ENCODE assay signal across 24 mouse cellular contexts in the genomic region with DNA sequence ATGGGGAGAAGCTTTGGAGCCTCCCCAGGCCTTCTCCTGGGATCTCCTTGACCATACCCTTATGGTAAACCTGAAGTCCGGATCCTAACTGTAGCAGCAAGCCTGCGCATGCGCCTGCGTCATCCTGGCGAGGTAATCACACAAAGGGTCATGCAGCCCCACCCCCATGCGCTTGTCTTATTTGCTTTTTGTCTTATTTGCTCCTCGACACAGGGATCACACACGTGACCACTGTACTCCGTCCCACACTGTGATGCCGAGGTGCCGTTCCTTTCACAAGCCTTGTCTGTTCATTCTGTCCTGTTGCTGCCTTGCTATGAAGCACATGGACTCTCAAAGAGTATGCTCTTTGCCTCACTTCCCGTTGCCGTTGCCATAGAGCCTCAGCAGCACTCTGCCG.
"Had no signal": no experiment of that assay in that cellular context is flagged by ENCODE, and none has a peak within 500 bp of the region (broad histone marks: within the 10 kb centered on the region; RNA-seq: fewer than 3 reads in every experiment).

No protein-coding gene starts in this region.

- DNase-seq: gastrocnemius, adult 2 months; gastrocnemius, postnatal 10 days; gastrocnemius, postnatal 25 days; heart, adult 18-20 months; heart, postnatal 10 days; heart, postnatal 4 days; kidney, adult 18-20 months; kidney, adult 8-10 months; kidney, postnatal 10 days; kidney, postnatal 25 days; kidney, postnatal 4 days; left cerebral cortex, postnatal 4 days had no signal

- H3K27ac ChIP-seq: gastrocnemius, adult 2 months; heart, embryonic 10.5 days; hindbrain, embryonic 12.5 days; hindbrain, embryonic 14.5 days; intestine, embryonic 15.5 days; layer of hippocampus, adult 2 months; left cerebral cortex, adult 2 months; limb, embryonic 13.5 days; limb, embryonic 15.5 days had no signal

- H3K27me3 ChIP-seq: hindbrain, embryonic 12.5 days; intestine, embryonic 15.5 days; limb, embryonic 13.5 days; limb, embryonic 15.5 days had no signal

- H3K9me3 ChIP-seq: heart, embryonic 10.5 days; heart, embryonic 12.5 days; hindbrain, embryonic 12.5 days; intestine, embryonic 15.5 days; limb, embryonic 13.5 days; limb, embryonic 15.5 days had no signal

- H3K4me3 ChIP-seq: gastrocnemius, adult 2 months; heart, embryonic 10.5 days; heart, embryonic 12.5 days; hindbrain, embryonic 12.5 days; intestine, embryonic 15.5 days; layer of hippocampus, adult 2 months; left cerebral cortex, adult 2 months; limb, embryonic 13.5 days; limb, embryonic 15.5 days had no signal

- H3K36me3 ChIP-seq: heart, embryonic 10.5 days; heart, embryonic 12.5 days; hindbrain, embryonic 12.5 days; intestine, embryonic 15.5 days; limb, embryonic 13.5 days; limb, embryonic 15.5 days had no signal

- ATAC-seq: hindbrain, embryonic 16.5 days; inflammation-experienced regulatory T-cells, adult 6 months; intestine, embryonic 15.5 days; intestine, postnatal 0 days had no signal

- H3K9ac ChIP-seq: heart, embryonic 12.5 days; hindbrain, embryonic 12.5 days; hindbrain, embryonic 14.5 days; intestine, embryonic 15.5 days; limb, embryonic 13.5 days; limb, embryonic 15.5 days had no signal

- H3K4me2 ChIP-seq: heart, embryonic 12.5 days; hindbrain, embryonic 12.5 days; hindbrain, embryonic 14.5 days; intestine, embryonic 15.5 days; limb, embryonic 13.5 days; limb, embryonic 15.5 days had no signal
